In genomic region chr10:127205373-127205772, GRCm38 (mm10) we compare ENCODE assay signal across 1 mouse cellular context.
TF ChIP-seq lines count a peak whose summit lies in the region.

No protein-coding gene starts in this region.

TF ChIP-seq in MEL, 35 proteins besides CTCF, POLR2A, EP300 and RAD21 (continued from another document):
- TF ChIP-seq MAFK (IDR thresholded peaks at IDR 0.05; ENCODE audit: borderline replicate concordance, low read depth, low read length) (no peak), NELFE (IDR thresholded peaks at IDR 0.05; ENCODE audit: low read depth, low read length) (peak; percentile 24; the same call in 1 of the 2 replicates), ZNF384 (IDR thresholded peaks at IDR 0.05; ENCODE audit: low read depth, low read length) (no peak), MAZ (IDR thresholded peaks at IDR 0.05; ENCODE audit: low read depth, low read length) (peak; percentile 84), JUND (IDR thresholded peaks at IDR 0.05; ENCODE audit: low read depth, low read length) (no peak), USF2 (IDR thresholded peaks at IDR 0.05; ENCODE audit: borderline replicate concordance in 1 of 2, insufficient read depth in 1 of 2, low read depth in 1 of 2, low read length in 2 of 2) (no peak), NRF1 (IDR thresholded peaks at IDR 0.05; ENCODE audit: insufficient read depth, low read depth, low read length, poor library complexity, severe bottlenecking) (peak; percentile 58; the same call in 1 of the 2 replicates), POLR2AphosphoS2 (IDR thresholded peaks at IDR 0.05; ENCODE audit: low read length) (no peak), ELF1 (IDR thresholded peaks at IDR 0.05; ENCODE audit: low read depth, low read length) (peak; percentile 26; the same call in 1 of the 2 replicates), TBP (IDR thresholded peaks at IDR 0.05; ENCODE audit: low read depth, low read length) (peak; percentile 91), GABPA (IDR thresholded peaks at IDR 0.05; ENCODE audit: low read depth, low read length) (no peak), SIN3A (IDR thresholded peaks at IDR 0.05; ENCODE audit: low read length) (peak; percentile 94), ZC3H11A (IDR thresholded peaks at IDR 0.05; ENCODE audit: low read depth, low read length) (no peak), TAL1 (IDR thresholded peaks at IDR 0.05; ENCODE audit: low read length) (peak; percentile 93), E2F4 (IDR thresholded peaks at IDR 0.05; ENCODE audit: borderline replicate concordance, low read depth, low read length) (no peak), MYC (IDR thresholded peaks at IDR 0.05; ENCODE audit: low read depth, low read length) (no peak), MAX (IDR thresholded peaks at IDR 0.05; ENCODE audit: low read length) (peak; percentile 71), SMC3 (IDR thresholded peaks at IDR 0.05; ENCODE audit: low read depth, low read length) (no peak), UBTF (IDR thresholded peaks at IDR 0.05; ENCODE audit: borderline replicate concordance, insufficient read depth, low read depth, low read length) (0 out of 2 replicates have a peak, but pooled peaks have one; percentile 40), CHD1 (IDR thresholded peaks at IDR 0.05; ENCODE audit: low read depth, low read length) (no peak), ZKSCAN1 (IDR thresholded peaks at IDR 0.05; ENCODE audit: low read depth, low read length) (peak; percentile 99), RCOR1 (IDR thresholded peaks at IDR 0.05; ENCODE audit: low read depth, low read length) (peak; percentile 78), BHLHE40 (IDR thresholded peaks at IDR 0.05; ENCODE audit: borderline replicate concordance, low read depth, low read length) (peak; percentile 81; the same call in 1 of the 2 replicates), TCF12 (IDR thresholded peaks at IDR 0.05; ENCODE audit: low read depth, low read length) (peak; percentile 94), ZMIZ1 (IDR thresholded peaks at IDR 0.05; ENCODE audit: low read depth, low read length) (peak; percentile 84), MXI1 (IDR thresholded peaks at IDR 0.05; ENCODE audit: low read depth, low read length) (peak; percentile 81), GATA1 (IDR thresholded peaks at IDR 0.05; ENCODE audit: low read depth, low read length) (peak; percentile 85), ETS1 (IDR thresholded peaks at IDR 0.05; ENCODE audit: low read depth, low read length) (peak; percentile 89), MYB (IDR thresholded peaks at IDR 0.05; ENCODE audit: low read depth, low read length) (peak; percentile 95)
